Mouse (Mus musculus) embryo, embryonic 10.5 days (tissue): Measurements from ENCODE around the gene Gm9857.

Experiments
- DNase-seq: peaks from one replicate; pipeline ENCODE4 v3.0.0-alpha.2; 2015; ENCODE audit warnings: low spot score

The Gm9857 gene

GRCm38 (mm10) chr3:108921822-108922221 lies 18.4 kb downstream of the Gm9857 start:
- DNase-seq = no peak

GRCm38 (mm10) chr3:108920442-108921070 lies 19.7 kb downstream of the Gm9857 start:
- DNase-seq = no peak

- no peak for DNase-seq
These were observed 21.4 kb downstream of the Gm9857 start for GRCm38 (mm10) chr3:108918852-108919251.

- no peak for DNase-seq
These were observed 22.3 kb downstream of the Gm9857 start for GRCm38 (mm10) chr3:108917986-108918385.

GRCm38 (mm10) chr3:108916857-108917256 lies 23.4 kb downstream of the Gm9857 start:
- DNase-seq = no peak

GRCm38 (mm10) chr3:108915999-108916398 lies 24.2 kb downstream of the Gm9857 start:
- DNase-seq = no peak

GRCm38 (mm10) chr3:108911548-108912413 lies 28.5 kb downstream of the Gm9857 start, which contains the start of gene Prpf38b:
Gene Prpf38b, minus strand, starts transcription at chr3:108911727.
- DNase-seq = peak; percentile 98

GRCm38 (mm10) chr3:108911081-108911547 lies 29.1 kb downstream of the Gm9857 start:
- peak; percentile 74 for DNase-seq

GRCm38 (mm10) chr3:108910303-108911080 lies 29.8 kb downstream of the Gm9857 start:
- peak; percentile 21 for DNase-seq

GRCm38 (mm10) chr3:108902934-108903333 lies 37.3 kb downstream of the Gm9857 start:
- no peak for DNase-seq

- no peak for DNase-seq
These were observed 38.2 kb downstream of the Gm9857 start for GRCm38 (mm10) chr3:108902038-108902437.

- DNase-seq = no peak
These were observed 39.6 kb downstream of the Gm9857 start for GRCm38 (mm10) chr3:108900681-108901080.

GRCm38 (mm10) chr3:108900147-108900546 lies 40.1 kb downstream of the Gm9857 start:
- no peak for DNase-seq

GRCm38 (mm10) chr3:108898640-108899039 lies 41.6 kb downstream of the Gm9857 start:
- DNase-seq = no peak

GRCm38 (mm10) chr3:108892914-108893313 lies 47.3 kb downstream of the Gm9857 start:
- no peak for DNase-seq

GRCm38 (mm10) chr3:108892080-108892479 lies 48.2 kb downstream of the Gm9857 start:
- DNase-seq = no peak
